Mouse (Mus musculus) small intestine, adult 2 months (tissue): ENCODE results near the gene Sema4b.

ENCODE experiments used
- CTCF ChIP-seq: fragments of 200-500 bp; IDR thresholded peaks from 2 replicates; pipeline ENCODE4 v1.5.1; 2012; ENCODE audit warnings: low read depth, mild to moderate bottlenecking, control low read depth, inconsistent platforms, low read length, moderate library complexity, mixed read lengths; ENCODE audit not compliant: insufficient replicate concordance, insufficient read length; ENCODE audit errors: extremely low read depth
- POLR2A ChIP-seq: fragments of 200-500 bp; IDR thresholded peaks from 2 replicates; pipeline ENCODE4 v1.6.1; 2012; ENCODE audit warnings: low read depth, mild to moderate bottlenecking, control low read depth, inconsistent platforms, low read length, moderate library complexity

GRCm38 (mm10) chr7:80201888-80202540 is 15.4 kb downstream of the Sema4b start:
- TF ChIP-seq CTCF = no peak
- TF ChIP-seq POLR2A = no peak
